In the genomic region with DNA sequence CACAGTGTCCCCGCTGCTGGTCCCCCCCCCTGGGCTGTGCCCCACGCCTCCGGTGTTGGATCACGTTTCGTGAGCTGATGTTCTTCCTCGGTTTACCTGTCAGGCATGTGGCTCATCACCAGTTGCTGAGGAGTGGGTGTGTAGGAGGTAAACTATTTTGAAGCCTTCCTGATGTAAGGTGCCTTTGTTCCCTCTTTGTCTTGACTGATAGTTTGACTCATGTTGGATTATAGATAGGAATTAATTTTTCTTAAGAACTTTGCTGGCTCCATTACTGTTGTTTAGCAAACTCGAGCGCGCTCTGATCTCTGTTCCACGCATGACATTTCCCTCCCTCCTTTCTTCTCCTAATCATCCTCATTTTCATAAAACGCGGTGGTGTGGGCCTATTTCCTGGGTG, we compare ENCODE assay signal across 13 mouse cellular contexts.
"Had no signal": no experiment of that assay in that cellular context is flagged by ENCODE, and none has a peak within 500 bp of the region (broad histone marks: within the 10 kb centered on the region; RNA-seq: fewer than 3 reads in every experiment).

No protein-coding gene starts in this region.

- DNase-seq: kidney, adult 9 months; kidney, postnatal 14 days; kidney, postnatal 4 days; liver, embryonic 13.5 days; lung, embryonic 14.5 days; midbrain, embryonic 14.5 days; right cerebral cortex, postnatal 14 days; spleen, adult 18-20 months; thymus, adult 18-20 months; thymus, postnatal 36 days had no signal

- H3K36me3 ChIP-seq: stomach, embryonic 15.5 days had no signal

- ATAC-seq: lung, postnatal 0 days had no signal

- H3K9ac ChIP-seq: liver, embryonic 13.5 days; lung, embryonic 14.5 days; stomach, embryonic 15.5 days had no signal

- H3K9me3 ChIP-seq: liver, embryonic 13.5 days; stomach, embryonic 15.5 days had no signal

- H3K4me2 ChIP-seq: liver, embryonic 13.5 days; lung, embryonic 14.5 days; stomach, embryonic 15.5 days had no signal

- H3K27me3 ChIP-seq: liver, embryonic 13.5 days; stomach, embryonic 15.5 days had no signal

- H3K4me3 ChIP-seq: liver, embryonic 13.5 days; stomach, embryonic 15.5 days had no signal

- H3K27ac ChIP-seq: liver, embryonic 13.5 days; macrophage; stomach, embryonic 15.5 days had no signal

- H3K4me1 ChIP-seq: liver, embryonic 13.5 days; stomach, embryonic 15.5 days had no signal
